Mouse (Mus musculus) ES-E14 (cell line): ENCODE data around the gene Cd81. TPM values are rescaled to one million over a fixed set of nuclear protein-coding genes. Genes with fewer than 3 reads are reported as not detected.

ENCODE experiments used
- DNase-seq: peaks from one replicate; pipeline ENCODE4 v3.0.0-alpha.2; 2013; ENCODE audit warnings: low read depth, low spot score
- H3K27ac ChIP-seq: 2 replicates; pipeline ENCODE4 v1.5.1; 2012; ENCODE audit warnings: low read depth, mild to moderate bottlenecking, low read length, moderate library complexity, mixed read lengths; ENCODE audit not compliant: poor library complexity, insufficient read depth, severe bottlenecking
- H3K36me3 ChIP-seq: 2 replicates; pipeline ENCODE4 v1.6.1; 2012; ENCODE audit warnings: mild to moderate bottlenecking, low read length, moderate library complexity, mixed read lengths; ENCODE audit not compliant: control insufficient read depth, poor library complexity, insufficient read depth, severe bottlenecking
- H3K4me1 ChIP-seq, 2 experiments: fragments of 150-350 bp in 1 of 2; sonication (generic) in 1 of 2; 2 replicates each; pipeline ENCODE4 v1.6.1; 2012; ENCODE audit warnings: low read length in 2 of 2, mild to moderate bottlenecking in 1 of 2, mixed read lengths in 1 of 2; ENCODE audit not compliant: control insufficient read depth in 2 of 2, insufficient read depth in 2 of 2, poor library complexity in 1 of 2
- H3K4me3 ChIP-seq, 2 experiments: fragments of 150-350 bp in 1 of 2; sonication (generic) in 1 of 2; 2 replicates each; pipeline ENCODE4 v1.5.1; 2012; ENCODE audit warnings: low read length in 2 of 2, low read depth in 1 of 2, mild to moderate bottlenecking in 1 of 2, mixed read lengths in 1 of 2; ENCODE audit not compliant: insufficient read depth in 1 of 2, poor library complexity in 1 of 2, severe bottlenecking in 1 of 2
- H3K9ac ChIP-seq: 2 replicates; pipeline ENCODE4 v1.6.1; 2012; ENCODE audit warnings: low read depth, mild to moderate bottlenecking, low read length, mixed read lengths; ENCODE audit not compliant: poor library complexity, insufficient read depth, severe bottlenecking
- H3K9me3 ChIP-seq: fragments of 150-350 bp; sonication (generic); 2 replicates; pipeline ENCODE4 v1.6.1; 2012; ENCODE audit warnings: low read depth, mild to moderate bottlenecking, low read length; ENCODE audit not compliant: control insufficient read depth, insufficient read depth
- CHD2 ChIP-seq: IDR thresholded peaks from 2 replicates; pipeline ENCODE4 v1.6.1; 2014; ENCODE audit warnings: mild to moderate bottlenecking, low read depth, low read length, inconsistent platforms
- HCFC1 ChIP-seq: IDR thresholded peaks from 2 replicates; pipeline ENCODE4 v1.6.1; 2012; ENCODE audit warnings: low read length, inconsistent platforms, borderline replicate concordance; ENCODE audit not compliant: insufficient read depth
- MAFK ChIP-seq: IDR thresholded peaks from 2 replicates; pipeline ENCODE4 v1.6.1; 2014; ENCODE audit warnings: mild to moderate bottlenecking, low read depth, low read length, inconsistent platforms; ENCODE audit not compliant: insufficient read depth
- ZC3H11A ChIP-seq: IDR thresholded peaks from 2 replicates; pipeline ENCODE4 v1.6.1; 2012; ENCODE audit warnings: low read depth, mild to moderate bottlenecking, inconsistent platforms, low read length, borderline replicate concordance
- ZNF384 ChIP-seq: IDR thresholded peaks from 2 replicates; pipeline ENCODE4 v1.6.1; 2012; ENCODE audit warnings: low read depth, low read length, inconsistent platforms
- in situ Hi-C, 2 experiments: fragments of 600-800 bp; cut with MboI; formaldehyde crosslinking; loops; one replicate each; pipeline ENCODE4 v1.15.1; 2025; ENCODE audit warnings: low sequenced_read_pairs in 2 of 2, inconsistent platforms in 1 of 2; ENCODE audit not compliant: unreplicated experiment in 2 of 2
- total RNA-seq: library from RNA; depleted of rRNA; stranded (reverse); fragments of 300-350 nt; gene quantifications from 2 replicates; pipeline ENCODE4 v1.2.3, GENCODE M21; 2012

Cd81 gene
- total RNA-seq, 1 experiment: 403 TPM

DNA sequence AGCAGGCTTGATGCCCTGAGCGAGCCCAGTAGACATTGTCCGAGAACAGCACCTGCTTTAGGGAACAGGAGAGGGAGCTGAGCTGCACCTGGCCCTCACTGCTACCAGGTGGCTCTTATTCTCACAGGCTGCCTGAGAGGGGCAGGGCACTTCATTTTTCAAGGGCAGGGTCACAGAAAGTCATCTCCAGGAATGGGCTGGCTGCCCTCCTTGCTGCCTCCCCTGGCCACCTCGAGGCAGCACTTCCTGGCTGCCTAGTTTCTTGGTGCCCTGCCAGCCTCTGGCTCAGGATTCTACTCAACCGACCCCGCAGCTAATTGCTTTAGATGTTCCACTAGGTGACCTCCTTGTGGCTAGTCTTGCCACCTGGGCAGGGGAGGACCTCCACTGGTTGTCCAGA, 55.7 kb downstream of the Cd81 start:
- TF ChIP-seq MAFK: no peak
- no peak for TF ChIP-seq ZC3H11A
- no peak for TF ChIP-seq CHD2
- no peak for TF ChIP-seq HCFC1
- TF ChIP-seq ZNF384: no peak
- Histone ChIP-seq H3K9ac (no peak overlapping the region), H3K36me3 (no peaks in the 10 kb centered on the region), H3K27ac (no peak overlapping the region), H3K4me1 (no peaks in the 10 kb centered on the region), H3K4me3 (no peak overlapping the region), H3K9me3 (no peaks in the 10 kb centered on the region)
- in situ Hi-C loops: no loop called here
- DNase-seq: no peak

DNA sequence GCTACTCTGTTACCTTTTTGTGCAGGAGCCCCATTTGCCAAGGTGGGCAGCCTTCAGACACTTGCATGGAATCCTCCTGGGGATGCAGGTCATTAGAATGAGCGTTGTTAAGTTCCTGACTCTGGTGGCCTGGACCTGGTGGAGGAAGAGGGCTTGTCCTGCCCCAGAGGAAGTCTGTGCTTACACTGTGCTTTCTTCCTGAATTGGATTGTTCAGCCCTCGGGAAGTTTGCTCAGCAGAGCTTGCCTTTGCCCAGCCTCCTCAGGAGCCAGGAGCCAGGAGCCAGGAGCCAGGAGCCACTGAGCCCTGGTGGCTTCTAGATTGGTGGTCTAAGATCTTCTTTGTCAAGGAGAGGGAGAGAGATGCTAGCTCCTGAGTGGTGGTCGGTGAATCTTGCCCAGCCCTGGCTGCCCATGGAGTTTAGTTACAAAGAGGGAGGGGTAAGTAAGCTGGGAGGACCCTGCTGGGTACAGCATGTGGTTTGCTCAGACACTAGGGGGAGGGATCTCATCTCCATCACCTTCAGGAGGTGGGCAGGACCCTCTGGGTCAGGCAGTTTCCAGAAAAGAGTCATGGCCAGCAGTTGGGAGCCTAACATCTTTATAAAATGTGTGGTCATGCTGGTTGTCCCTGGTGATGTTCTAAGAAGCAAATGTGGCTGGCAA, 56.6 kb downstream of the Cd81 start:
- in situ Hi-C loops: no loop called here
- Histone ChIP-seq H3K9ac (no peak overlapping the region), H3K9me3 (no peaks in the 10 kb centered on the region), H3K27ac (no peak overlapping the region), H3K36me3 (no peaks in the 10 kb centered on the region), H3K4me1 (no peaks in the 10 kb centered on the region), H3K4me3 (no peak overlapping the region)
- no peak for DNase-seq
- TF ChIP-seq ZC3H11A (no peak), CHD2 (no peak), ZNF384 (no peak), HCFC1 (no peak), MAFK (no peak)

DNA sequence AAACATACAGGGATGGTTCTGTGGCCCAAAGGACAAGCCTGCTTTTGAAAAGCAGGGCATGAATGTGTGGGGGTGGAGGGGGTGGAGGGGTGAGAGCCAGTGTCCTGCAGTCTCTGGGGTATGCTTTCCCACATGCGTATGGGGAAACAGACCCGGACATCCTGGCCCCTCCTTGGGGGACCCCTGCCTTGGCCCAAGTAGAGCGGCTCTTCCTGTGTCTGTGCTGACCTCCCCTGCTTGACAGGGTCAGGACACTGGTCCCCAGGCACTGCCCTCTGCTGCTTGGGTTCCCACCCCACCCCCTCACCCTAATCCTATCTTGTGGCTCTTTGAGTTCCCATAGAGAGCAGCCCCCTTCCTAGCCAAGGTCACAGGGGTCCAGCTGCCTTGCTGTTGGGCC, 57.2 kb downstream of the Cd81 start:
- no peaks in the 10 kb centered on the region for H3K4me1 ChIP-seq
- in situ Hi-C loops: no loop called here
- H3K36me3 ChIP-seq: no peaks in the 10 kb centered on the region
- no peak overlapping the region for H3K9ac ChIP-seq
- no peak overlapping the region for H3K27ac ChIP-seq
- TF ChIP-seq ZNF384 (no peak), MAFK (no peak), ZC3H11A (no peak)
- H3K4me3 ChIP-seq: no peak overlapping the region
- no peaks in the 10 kb centered on the region for H3K9me3 ChIP-seq
- DNase-seq: no peak

DNA sequence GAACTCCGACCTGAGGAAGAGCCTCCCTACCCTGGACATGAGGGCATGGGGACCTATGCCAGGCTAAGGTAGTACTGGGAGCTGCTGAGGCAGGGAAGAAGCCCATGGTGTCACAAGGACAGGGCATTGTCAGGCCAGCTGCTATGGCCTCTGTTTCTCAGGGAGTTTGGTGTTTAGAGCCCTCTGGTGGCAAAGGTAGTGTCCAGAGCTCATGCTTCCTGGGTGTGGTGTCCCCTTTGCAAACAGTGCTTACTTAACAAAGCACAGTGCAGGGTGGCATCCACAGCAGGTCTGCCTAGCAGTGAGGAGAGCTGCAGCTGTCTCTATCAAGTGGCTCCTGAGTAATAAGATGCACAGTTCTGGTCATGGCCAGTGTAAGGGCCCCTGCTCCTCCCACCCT, 58.3 kb downstream of the Cd81 start:
- no peak for TF ChIP-seq MAFK
- TF ChIP-seq ZNF384: no peak
- TF ChIP-seq CHD2: no peak
- no peak for TF ChIP-seq ZC3H11A
- no peak for TF ChIP-seq HCFC1
- in situ Hi-C loops: no loop called here
- no peaks in the 10 kb centered on the region for H3K9me3 ChIP-seq
- no peaks in the 10 kb centered on the region for H3K36me3 ChIP-seq
- no peak for DNase-seq
- no peaks in the 10 kb centered on the region for H3K4me1 ChIP-seq
- no peak overlapping the region for H3K27ac ChIP-seq
- H3K4me3 ChIP-seq: no peak overlapping the region
- H3K9ac ChIP-seq: no peak overlapping the region

- Histone ChIP-seq H3K4me3 (no peak overlapping the region), H3K4me1 (no peaks in the 10 kb centered on the region; a peak in 1 of 4 replicates), H3K9me3 (no peaks in the 10 kb centered on the region), H3K27ac (no peak overlapping the region), H3K36me3 (no peaks in the 10 kb centered on the region), H3K9ac (no peak overlapping the region)
- TF ChIP-seq ZNF384 (no peak), MAFK (no peak), CHD2 (no peak), HCFC1 (no peak), ZC3H11A (no peak)
- in situ Hi-C loops: no loop called here
- DNase-seq: no peak
Observed at GRCm38 (mm10) chr7:143111719-143112118, 59.2 kb downstream of the Cd81 start.
